Mouse (Mus musculus) stomach, embryonic 16.5 days (tissue): Measurements from ENCODE around the gene Rhox7a. TPM values are rescaled to one million over a fixed set of nuclear protein-coding genes. Genes with fewer than 3 reads are reported as not detected.

ENCODE experiments used
- polyA plus RNA-seq: library from polyadenylated mRNA; unstranded; fragments of >200 nt; fragmentation: Nextera tagmentation; extraction: Ambion mirVana; gene quantifications from 2 replicates; pipeline ENCODE4 v1.2.1, GENCODE M21; 2015

The Rhox7a gene
- polyA plus RNA-seq, 1 experiment from 2014 or later: not detected

Other genes with a start within 250 kb of the Rhox7a start
- not detected in 2 replicates for gene Rhox4f, start 224.0 kb upstream of the Rhox7a start, polyA plus RNA-seq
- not detected in 2 replicates for gene Rhox3g, start 203.1 kb upstream of the Rhox7a start, polyA plus RNA-seq
- not detected in 2 replicates for gene Rhox2g, start 188.2 kb upstream of the Rhox7a start, polyA plus RNA-seq
- gene Rhox4g, start 180.4 kb upstream of the Rhox7a start, polyA plus RNA-seq: not detected in 2 replicates
- not detected in 2 replicates for gene Rhox3h, start 162.9 kb upstream of the Rhox7a start, polyA plus RNA-seq
- not detected in 2 replicates for gene Rhox2h, start 158.4 kb upstream of the Rhox7a start, polyA plus RNA-seq
- 1.2 and 2.1 TPM in 2 replicates for gene Rhox5, start 26.8 kb upstream of the Rhox7a start, polyA plus RNA-seq
- not detected in 2 replicates for gene Rhox6, start 4.8 kb upstream of the Rhox7a start, polyA plus RNA-seq
- gene Rhox8, start 47.3 kb downstream of the Rhox7a start, polyA plus RNA-seq: not detected in 2 replicates
- not detected in 2 replicates for gene Rhox7b, start 65.5 kb downstream of the Rhox7a start, polyA plus RNA-seq
- not detected in 2 replicates for gene Rhox9, start 70.1 kb downstream of the Rhox7a start, polyA plus RNA-seq
- gene Btg1-ps1, start 187.1 kb downstream of the Rhox7a start, polyA plus RNA-seq: not detected in 2 replicates
- not detected in 2 replicates for gene Btg1-ps2, start 211.4 kb downstream of the Rhox7a start, polyA plus RNA-seq
- gene Rhox10, start 234.8 kb downstream of the Rhox7a start, polyA plus RNA-seq: not detected in 2 replicates